Mouse (Mus musculus): ENCODE measurements at regions not wholly inside any gene's neighbourhood (a gene's known extent, or its start where the extent isn't known, plus 50 kb on each side); places are given as distances from the start of the nearest gene placed in this dataset.

- peaks cover 2% of the 10 kb centered on the region for H3K27me3 ChIP-seq (replicated peaks)
- no peaks in the 10 kb centered on the region for H3K9me3 ChIP-seq
- TF ChIP-seq GATA1 (IDR thresholded peaks at IDR 0.05; ENCODE audit: borderline replicate concordance, low read length) = no peak
- TF ChIP-seq FLI1 (IDR thresholded peaks at IDR 0.05; ENCODE audit: low read length) = no peak
- H3K4me1 ChIP-seq = no peaks in the 10 kb centered on the region
- H3K36me3 ChIP-seq (replicated peaks; ENCODE audit: low read length) = no peaks in the 10 kb centered on the region
- H3K4me3 ChIP-seq (replicated peaks) = no peak overlapping the region
These were observed 111.4 kb downstream of the Uchl5 start for GRCm38 (mm10) chr1:143888510-143888909.

DNA sequence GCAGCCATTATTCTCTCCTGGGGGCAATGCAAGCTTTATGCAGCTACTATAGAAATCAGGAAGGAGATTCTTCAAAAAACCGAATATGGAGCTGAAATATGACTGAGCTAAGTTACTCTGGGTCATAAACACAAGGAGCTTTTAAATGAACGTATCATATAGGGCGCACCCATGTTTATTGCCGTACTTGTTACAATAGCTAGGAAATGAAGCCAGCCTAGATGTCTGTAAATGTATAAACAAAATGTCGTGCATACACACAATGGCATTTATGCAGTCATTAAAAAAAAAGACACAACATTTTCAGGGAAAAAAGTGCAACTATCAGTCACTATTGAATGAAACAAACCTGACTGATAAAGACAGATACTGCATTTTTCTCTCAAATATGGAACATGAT lies 111.0 kb downstream of the Uchl5 start:
- H3K36me3 ChIP-seq (replicated peaks; ENCODE audit: low read length) = no peaks in the 10 kb centered on the region
- H3K4me3 ChIP-seq (replicated peaks) = no peak overlapping the region
- no peak for TF ChIP-seq GATA1 (IDR thresholded peaks at IDR 0.05; ENCODE audit: borderline replicate concordance, low read length)
- no peak for TF ChIP-seq FLI1 (IDR thresholded peaks at IDR 0.05; ENCODE audit: low read length)
- H3K4me1 ChIP-seq = no peaks in the 10 kb centered on the region
- H3K27me3 ChIP-seq (replicated peaks) = peaks cover 2% of the 10 kb centered on the region
- no peaks in the 10 kb centered on the region for H3K9me3 ChIP-seq

DNA sequence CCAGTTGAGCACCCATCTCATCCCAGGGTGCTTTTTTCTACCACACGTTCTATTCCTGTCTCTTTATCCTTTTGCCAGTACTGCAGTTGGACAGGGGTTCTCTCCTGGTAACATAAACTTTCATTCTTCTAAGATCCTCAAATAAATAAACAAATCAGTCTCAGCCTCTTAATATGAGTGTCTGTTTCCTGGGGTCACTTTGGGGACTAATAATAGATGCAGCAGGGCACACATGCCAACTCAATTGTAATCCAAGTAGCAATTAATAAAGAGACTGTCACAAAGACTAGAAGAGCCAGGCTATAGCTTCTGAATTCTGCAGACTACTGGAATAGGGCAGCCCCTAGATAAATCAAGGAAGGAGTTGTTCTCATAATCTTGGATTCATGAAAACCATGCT lies 108.9 kb downstream of the Uchl5 start:
- no peaks in the 10 kb centered on the region for H3K36me3 ChIP-seq (replicated peaks; ENCODE audit: low read length)
- peaks cover 2% of the 10 kb centered on the region for H3K27me3 ChIP-seq (replicated peaks)
- H3K9me3 ChIP-seq = no peaks in the 10 kb centered on the region
- H3K4me3 ChIP-seq (replicated peaks) = no peak overlapping the region
- TF ChIP-seq FLI1 (IDR thresholded peaks at IDR 0.05; ENCODE audit: low read length) = no peak
- H3K4me1 ChIP-seq = no peaks in the 10 kb centered on the region

DNA sequence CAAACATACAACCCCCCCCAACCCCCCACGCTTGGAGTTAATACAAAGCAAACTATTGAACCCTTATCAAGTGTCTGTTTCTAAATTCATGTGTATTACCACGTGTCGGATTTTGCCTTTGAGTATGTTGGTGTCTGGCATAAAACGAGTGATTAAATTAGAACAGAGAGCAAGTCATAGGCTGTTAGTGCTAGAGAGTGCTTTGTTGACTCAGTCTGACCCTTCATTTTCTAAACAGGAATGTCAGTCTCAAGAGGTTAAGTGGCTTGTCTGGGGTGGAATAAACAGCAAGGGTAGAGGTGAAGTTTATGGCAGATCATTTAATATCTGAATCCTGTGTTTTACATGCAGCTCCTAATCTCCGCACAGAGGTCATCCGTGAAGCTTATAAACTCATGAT lies 104.1 kb downstream of the Uchl5 start:
- no peak for TF ChIP-seq FLI1 (IDR thresholded peaks at IDR 0.05; ENCODE audit: low read length)
- no peak for TF ChIP-seq GATA1 (IDR thresholded peaks at IDR 0.05; ENCODE audit: borderline replicate concordance, low read length)
- no peaks in the 10 kb centered on the region for H3K9me3 ChIP-seq
- 0 out of 2 replicates have a peak, but pooled peaks cover 4% of the 10 kb centered on the region for H3K4me1 ChIP-seq
- H3K36me3 ChIP-seq (replicated peaks; ENCODE audit: low read length) = no peaks in the 10 kb centered on the region
- no peak overlapping the region for H3K4me3 ChIP-seq (replicated peaks)
- H3K27me3 ChIP-seq (replicated peaks) = peaks cover 2% of the 10 kb centered on the region

DNA sequence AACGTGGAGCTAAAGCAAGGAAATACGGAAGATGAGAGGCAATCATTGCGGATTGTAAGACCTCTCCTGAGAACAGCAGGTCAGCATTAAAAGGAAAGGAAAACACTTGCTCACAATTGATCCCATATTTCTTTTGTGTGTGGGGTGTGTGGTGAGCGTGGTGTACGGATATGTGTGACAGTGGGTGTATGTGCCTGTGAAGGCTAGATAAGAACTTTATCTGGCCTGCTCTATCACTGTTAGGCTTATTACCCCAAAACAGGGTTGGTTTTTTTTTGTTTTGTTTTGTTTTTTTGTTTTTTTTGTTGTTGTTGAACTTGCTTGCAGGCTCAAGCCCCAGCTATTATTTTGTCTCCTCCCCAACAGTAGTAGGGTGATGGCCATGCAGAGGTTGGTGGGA lies 102.5 kb downstream of the Uchl5 start:
- Histone ChIP-seq H3K9me3 (no peaks in the 10 kb centered on the region), H3K4me1 (0 out of 2 replicates have a peak, but pooled peaks cover 4% of the 10 kb centered on the region), H3K36me3 (replicated peaks; ENCODE audit: low read length) (no peaks in the 10 kb centered on the region), H3K4me3 (replicated peaks) (no peak overlapping the region), H3K27me3 (replicated peaks) (no peaks in the 10 kb centered on the region)
- TF ChIP-seq FLI1 (IDR thresholded peaks at IDR 0.05; ENCODE audit: low read length) = no peak

- TF ChIP-seq GATA1 (IDR thresholded peaks at IDR 0.05; ENCODE audit: borderline replicate concordance, low read length) (no peak), FLI1 (IDR thresholded peaks at IDR 0.05; ENCODE audit: low read length) (no peak)
- H3K9me3 ChIP-seq = no peaks in the 10 kb centered on the region
- 0 out of 2 replicates have a peak, but pooled peaks cover 4% of the 10 kb centered on the region for H3K4me1 ChIP-seq
- H3K27me3 ChIP-seq (replicated peaks) = no peaks in the 10 kb centered on the region
- no peak overlapping the region for H3K4me3 ChIP-seq (replicated peaks)
- no peaks in the 10 kb centered on the region for H3K36me3 ChIP-seq (replicated peaks; ENCODE audit: low read length)
These were observed 101.2 kb downstream of the Uchl5 start for GRCm38 (mm10) chr1:143878266-143878665.

GRCm38 (mm10) chr1:143860319-143860718 lies 83.2 kb downstream of the Uchl5 start:
- no peak overlapping the region for H3K4me3 ChIP-seq (replicated peaks)
- TF ChIP-seq GATA1 (IDR thresholded peaks at IDR 0.05; ENCODE audit: borderline replicate concordance, low read length) = no peak
- no peak for TF ChIP-seq FLI1 (IDR thresholded peaks at IDR 0.05; ENCODE audit: low read length)

GRCm38 (mm10) chr1:143858532-143858931 lies 81.5 kb downstream of the Uchl5 start:
- H3K4me3 ChIP-seq (replicated peaks) = no peak overlapping the region
- H3K4me1 ChIP-seq = no peaks in the 10 kb centered on the region; the same call in 1 of the 2 replicates
- no peaks in the 10 kb centered on the region for H3K36me3 ChIP-seq (replicated peaks; ENCODE audit: low read length)
- no peak for TF ChIP-seq FLI1 (IDR thresholded peaks at IDR 0.05; ENCODE audit: low read length)
- TF ChIP-seq GATA1 (IDR thresholded peaks at IDR 0.05; ENCODE audit: borderline replicate concordance, low read length) = no peak
- no peaks in the 10 kb centered on the region for H3K27me3 ChIP-seq (replicated peaks)
- H3K9me3 ChIP-seq = no peaks in the 10 kb centered on the region

More at GRCm38 (mm10) chr1:143860319-143860718, 83.2 kb downstream of the Uchl5 start:
- H3K4me1 ChIP-seq = no peaks in the 10 kb centered on the region; the same call in 1 of the 2 replicates
- no peaks in the 10 kb centered on the region for H3K27me3 ChIP-seq (replicated peaks)
- no peaks in the 10 kb centered on the region for H3K36me3 ChIP-seq (replicated peaks; ENCODE audit: low read length)
- no peaks in the 10 kb centered on the region for H3K9me3 ChIP-seq

Measured in megakaryocyte, embryonic 14.5 days (primary cell).